Mouse (Mus musculus) lung, postnatal 25 days (tissue): ENCODE measurements around the gene Mff.

Source experiments
- DNase-seq: peaks from one replicate; pipeline ENCODE4 v3.0.0; 2022; ENCODE audit warnings: low spot score

Gene Mff

GRCm38 (mm10) chr1:82724339-82725025 lies at the start of gene Mff:
Mff (plus strand) TSS chr1:82724890.
- DNase-seq, result peak; percentile 96

- DNase-seq, result no peak
Measured at GRCm38 (mm10) chr1:82686328-82686727, 38.4 kb upstream of the Mff start.

- no peak for DNase-seq
Measured at GRCm38 (mm10) chr1:82686866-82687265, 37.8 kb upstream of the Mff start.

GRCm38 (mm10) chr1:82687931-82688330 lies 36.8 kb upstream of the Mff start:
- DNase-seq, result no peak

GRCm38 (mm10) chr1:82695915-82696314 lies 28.8 kb upstream of the Mff start:
- no peak for DNase-seq

- DNase-seq, result peak; percentile 67
Measured at GRCm38 (mm10) chr1:82717816-82718512, 6.7 kb upstream of the Mff start.

- DNase-seq, result no peak
Measured at GRCm38 (mm10) chr1:82725026-82725874, 560 bp downstream of the Mff start.

- no peak for DNase-seq
Measured at GRCm38 (mm10) chr1:82725875-82726185, 1.1 kb downstream of the Mff start.

- no peak for DNase-seq
Measured at GRCm38 (mm10) chr1:82726482-82726881, 1.8 kb downstream of the Mff start.

GRCm38 (mm10) chr1:82733357-82733756 lies 8.7 kb downstream of the Mff start:
- no peak for DNase-seq

GRCm38 (mm10) chr1:82738066-82738465 lies 13.4 kb downstream of the Mff start:
- no peak for DNase-seq

- DNase-seq, result no peak
Measured at GRCm38 (mm10) chr1:82741539-82741938, 16.8 kb downstream of the Mff start.

- no peak for DNase-seq
Measured at GRCm38 (mm10) chr1:82743962-82744361, 19.3 kb downstream of the Mff start.

- no peak for DNase-seq
Measured at GRCm38 (mm10) chr1:82746408-82746807, 21.7 kb downstream of the Mff start.

GRCm38 (mm10) chr1:82747714-82748452 lies 23.2 kb downstream of the Mff start:
- DNase-seq, result no peak

GRCm38 (mm10) chr1:82759520-82759919 lies 34.8 kb downstream of the Mff start:
- no peak for DNase-seq

GRCm38 (mm10) chr1:82761454-82762169 lies 36.9 kb downstream of the Mff start:
- no peak for DNase-seq

GRCm38 (mm10) chr1:82762274-82762673 lies 37.6 kb downstream of the Mff start:
- DNase-seq, result no peak

- no peak for DNase-seq
Measured at GRCm38 (mm10) chr1:82766227-82766626, 41.5 kb downstream of the Mff start.

GRCm38 (mm10) chr1:82766641-82767040 lies 42.0 kb downstream of the Mff start:
- no peak for DNase-seq

- DNase-seq, result no peak
Measured at GRCm38 (mm10) chr1:82768269-82768668, 43.6 kb downstream of the Mff start, which contains the start of gene Tm4sf20. Tm4sf20 (minus strand) TSS chr1:82768461.
